Mouse (Mus musculus) thymus, adult 2 months (tissue): Measurements from ENCODE around the gene Insc. TPM values are rescaled to one million over a fixed set of nuclear protein-coding genes. Genes with fewer than 3 reads are reported as not detected.

Source experiments
- DNase-seq: peaks from one replicate; pipeline ENCODE4 v3.0.0; 2021
- H3K27ac ChIP-seq: fragments of 200-500 bp; 2 replicates; pipeline ENCODE4 v1.5.1; 2012; ENCODE audit warnings: low read length, control low read depth; ENCODE audit not compliant: control insufficient read depth, insufficient read depth
- H3K27me3 ChIP-seq: fragments of 200-500 bp; 2 replicates; pipeline ENCODE4 v1.6.1; 2012; ENCODE audit warnings: mild to moderate bottlenecking, low read length, moderate library complexity, mixed read lengths; ENCODE audit not compliant: control insufficient read depth, insufficient read depth
- H3K36me3 ChIP-seq: fragments of 200-500 bp; 2 replicates; pipeline ENCODE4 v1.6.1; 2012; ENCODE audit warnings: mild to moderate bottlenecking, low read length, moderate library complexity; ENCODE audit not compliant: control insufficient read depth, insufficient read depth
- H3K4me1 ChIP-seq: fragments of 200-500 bp; replicated peaks from 2 replicates; pipeline ENCODE4 v1.6.1; 2012; ENCODE audit warnings: low read length; ENCODE audit not compliant: control insufficient read depth, insufficient read depth
- H3K4me3 ChIP-seq: fragments of 200-500 bp; 2 replicates; pipeline ENCODE4 v1.5.1; 2012; ENCODE audit warnings: mild to moderate bottlenecking, low read length, control low read depth, moderate library complexity; ENCODE audit not compliant: control insufficient read depth, insufficient read depth
- CTCF ChIP-seq: fragments of 200-500 bp; IDR thresholded peaks from 2 replicates; pipeline ENCODE4 v1.5.1; 2012; ENCODE audit warnings: mild to moderate bottlenecking, control low read depth, low read length, moderate library complexity, borderline replicate concordance; ENCODE audit not compliant: control insufficient read depth, poor library complexity, insufficient read depth; ENCODE audit errors: extremely low read depth
- POLR2A ChIP-seq: fragments of 200-500 bp; IDR thresholded peaks from 2 replicates; pipeline ENCODE4 v1.6.1; 2012; ENCODE audit warnings: mild to moderate bottlenecking, low read length, control low read depth, moderate library complexity; ENCODE audit not compliant: control insufficient read depth, poor library complexity, insufficient read depth; ENCODE audit errors: extremely low read depth
- WGBS: fragments of 180-500 bp; shearing (Covaris S2); methylation state at CpG from one replicate; pipeline ENCODE4 v1.1.7; 2018; 5-methylcytosine and 5-hydroxymethylcytosine counted together
- polyA plus RNA-seq: library from polyadenylated mRNA; depleted of rRNA; stranded (reverse); fragments of >200 nt; gene quantifications from 2 replicates; pipeline ENCODE4 v1.2.3, GENCODE M21; 2012

Gene Insc
- polyA plus RNA-seq, 1 experiment: 0.55 TPM

DNA sequence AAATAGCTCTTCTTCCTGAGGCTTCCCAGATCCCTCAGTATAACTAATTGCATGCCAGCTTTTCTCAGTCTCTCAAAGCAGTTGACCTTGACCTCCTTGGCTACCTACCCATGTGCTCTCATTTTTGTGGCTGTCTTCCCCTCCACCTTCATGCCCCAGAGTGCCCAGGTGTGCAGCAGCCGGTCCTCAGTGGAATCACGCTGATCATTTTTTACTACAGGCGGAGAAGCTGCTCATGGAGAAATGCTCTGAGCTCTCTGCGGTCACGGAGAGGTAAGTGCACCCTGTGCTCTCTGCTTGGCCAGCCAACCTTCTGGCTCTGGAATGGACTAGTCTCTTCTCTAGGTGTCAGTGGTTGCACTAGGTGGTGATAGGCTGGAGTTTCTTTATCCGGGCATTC lies 48.5 kb downstream of the Insc start:
- H3K36me3 ChIP-seq: no peaks in the 10 kb centered on the region
- no peaks in the 10 kb centered on the region for H3K4me1 ChIP-seq
- 94% methylated on average over 6 of the region's 6 CpGs for WGBS
- DNase-seq: no peak
- H3K4me3 ChIP-seq: no peak overlapping the region
- H3K27ac ChIP-seq: no peak overlapping the region
- H3K27me3 ChIP-seq: no peaks in the 10 kb centered on the region
- TF ChIP-seq CTCF (no peak), POLR2A (no peak)

DNA sequence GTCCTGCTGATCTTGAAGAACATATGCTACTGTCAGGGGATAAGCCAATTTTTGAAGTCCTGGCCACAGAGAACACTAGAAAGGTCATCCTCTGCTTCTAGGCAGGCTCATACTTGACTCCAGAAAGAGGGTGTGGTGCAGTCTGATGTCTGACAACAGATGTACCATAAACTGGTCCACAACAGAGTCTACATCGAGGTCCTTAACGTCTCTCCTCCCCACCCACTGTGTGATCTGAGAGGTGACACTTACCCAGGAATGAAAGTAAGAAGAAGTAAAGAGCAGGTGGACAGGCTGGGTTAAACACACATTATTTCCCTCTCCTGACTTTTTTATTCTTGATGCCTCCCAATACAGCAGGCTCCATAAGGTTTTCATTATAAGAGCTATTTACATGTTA lies 50.9 kb downstream of the Insc start:
- Histone ChIP-seq H3K27me3 (no peaks in the 10 kb centered on the region), H3K36me3 (no peaks in the 10 kb centered on the region), H3K4me1 (no peaks in the 10 kb centered on the region), H3K27ac (no peak overlapping the region), H3K4me3 (no peak overlapping the region)
- 87% methylated on average over 2 of the region's 2 CpGs for WGBS
- no peak for DNase-seq
- no peak for TF ChIP-seq POLR2A
- no peak for TF ChIP-seq CTCF

DNA sequence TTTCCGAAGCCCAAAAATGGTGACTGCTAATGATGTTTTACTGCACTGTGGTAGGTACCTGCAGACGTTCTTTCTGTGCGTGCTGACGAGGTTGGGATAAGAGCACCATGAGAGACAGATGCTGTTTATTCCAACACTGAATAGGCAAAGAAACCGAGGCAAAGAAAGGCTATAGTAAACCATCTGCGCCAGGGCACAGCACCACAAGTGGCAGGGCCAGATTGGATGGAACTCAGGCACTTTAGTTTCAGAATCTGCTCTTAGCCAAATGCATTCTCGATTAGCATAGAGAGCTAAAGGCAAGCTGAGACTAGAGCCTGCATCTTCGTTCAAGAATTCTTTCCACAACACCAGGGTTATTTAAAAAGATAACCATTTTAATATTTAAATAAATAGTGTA lies 59.1 kb downstream of the Insc start:
- no peaks in the 10 kb centered on the region for H3K27me3 ChIP-seq
- WGBS: 90% methylated on average over 8 of the region's 8 CpGs
- H3K4me3 ChIP-seq: no peak overlapping the region
- H3K4me1 ChIP-seq: no peaks in the 10 kb centered on the region
- no peak for TF ChIP-seq CTCF
- TF ChIP-seq POLR2A: no peak
- DNase-seq: no peak
- H3K27ac ChIP-seq: no peak overlapping the region
- H3K36me3 ChIP-seq: no peaks in the 10 kb centered on the region

DNA sequence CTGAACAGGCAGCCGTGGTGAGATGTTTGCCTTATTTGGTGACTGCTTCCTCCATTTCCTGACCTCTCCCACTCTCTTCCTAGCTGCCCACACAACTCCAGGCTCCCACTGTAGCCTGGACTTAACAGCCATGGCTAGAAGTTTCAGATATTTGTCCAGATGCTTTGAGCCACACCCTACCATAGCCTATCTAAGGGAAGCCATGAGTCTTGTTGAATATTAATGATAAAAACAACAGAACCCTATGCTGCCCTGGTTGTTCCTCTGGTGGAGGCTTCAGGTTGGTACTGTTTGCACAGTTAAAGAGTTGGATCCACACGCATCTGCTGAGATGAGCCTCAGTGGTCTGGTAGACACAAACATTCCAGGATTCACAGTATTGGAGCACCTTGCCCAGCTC lies 61.8 kb downstream of the Insc start:
- WGBS: 82% methylated on average over 2 of the region's 2 CpGs
- no peak overlapping the region for H3K27ac ChIP-seq
- H3K4me3 ChIP-seq: no peak overlapping the region
- TF ChIP-seq CTCF (no peak), POLR2A (no peak)
- no peak for DNase-seq
- no peaks in the 10 kb centered on the region for H3K4me1 ChIP-seq
- no peaks in the 10 kb centered on the region for H3K27me3 ChIP-seq
- no peaks in the 10 kb centered on the region for H3K36me3 ChIP-seq

DNA sequence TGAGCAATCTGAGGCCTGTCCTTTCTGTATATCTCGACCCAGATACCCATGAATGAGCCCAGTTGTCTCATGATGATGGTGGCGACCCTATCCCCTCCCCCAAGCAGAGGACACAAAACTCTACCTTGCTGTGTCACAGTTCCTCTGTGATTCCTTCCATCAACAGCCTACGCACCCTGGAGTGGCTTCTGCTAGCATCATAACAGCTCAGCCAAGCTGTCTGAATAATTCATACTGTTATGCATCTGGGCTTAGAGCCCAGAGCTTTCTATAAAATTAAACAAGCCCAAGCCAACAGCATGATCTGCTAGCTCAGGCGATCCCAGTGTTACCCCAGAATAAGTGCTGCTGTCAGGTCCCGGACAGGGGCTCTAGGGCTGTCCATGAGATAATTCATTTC lies 63.8 kb downstream of the Insc start:
- 86% methylated on average over 5 of the region's 5 CpGs for WGBS
- H3K4me1 ChIP-seq: no peaks in the 10 kb centered on the region
- no peak overlapping the region for H3K4me3 ChIP-seq
- TF ChIP-seq POLR2A (no peak), CTCF (no peak)
- no peaks in the 10 kb centered on the region for H3K36me3 ChIP-seq
- no peaks in the 10 kb centered on the region for H3K27me3 ChIP-seq
- H3K27ac ChIP-seq: no peak overlapping the region
- no peak for DNase-seq

DNA sequence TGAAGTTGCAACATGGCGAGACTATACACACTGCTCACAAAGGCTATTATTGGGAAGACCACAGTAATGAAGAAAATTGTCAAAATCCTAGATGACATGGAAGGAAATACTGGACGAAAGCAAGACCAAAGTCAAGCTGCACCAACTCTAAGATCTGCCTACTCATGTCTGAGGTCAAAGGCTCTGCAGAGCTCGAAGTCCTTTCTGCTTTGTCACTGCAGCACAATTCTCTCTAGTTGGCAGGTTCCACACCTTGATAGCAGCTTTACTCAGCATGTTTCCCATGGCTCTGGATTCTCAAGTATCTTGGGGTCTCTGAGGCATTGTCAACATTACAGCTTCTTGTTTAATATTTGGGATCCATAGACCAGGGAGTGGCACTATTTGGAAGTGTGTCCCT lies 64.8 kb downstream of the Insc start:
- TF ChIP-seq POLR2A: no peak
- no peak for TF ChIP-seq CTCF
- no peak overlapping the region for H3K27ac ChIP-seq
- H3K36me3 ChIP-seq: no peaks in the 10 kb centered on the region
- H3K27me3 ChIP-seq: no peaks in the 10 kb centered on the region
- 69% methylated on average over 3 of the region's 3 CpGs for WGBS
- no peaks in the 10 kb centered on the region for H3K4me1 ChIP-seq
- DNase-seq: no peak
- no peak overlapping the region for H3K4me3 ChIP-seq

DNA sequence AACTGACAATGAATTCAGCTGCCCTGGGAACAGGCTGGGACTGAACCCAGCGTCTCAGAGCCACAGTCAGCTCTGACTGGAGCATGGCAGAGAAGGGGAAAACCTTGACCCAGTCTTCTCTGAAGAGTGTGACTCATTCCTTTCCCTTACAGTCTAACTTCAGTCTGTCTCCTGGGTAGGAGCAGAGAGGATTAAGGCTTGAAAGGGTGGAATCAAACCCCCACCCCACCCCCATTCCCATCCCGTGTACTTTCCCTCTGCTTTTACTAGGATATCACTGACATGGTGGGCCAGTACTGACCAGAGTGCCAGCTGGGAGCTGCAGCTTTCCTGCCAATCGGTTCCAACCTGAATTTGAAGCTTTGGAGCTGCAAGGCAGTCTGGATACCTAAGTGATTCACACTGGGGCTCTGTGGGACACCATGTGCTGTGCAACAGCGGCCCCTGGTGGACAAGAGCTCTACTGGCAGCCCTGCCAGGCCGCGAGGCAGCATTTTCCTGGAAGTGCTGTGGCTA lies 73.9 kb downstream of the Insc start:
- H3K27ac ChIP-seq: no peak overlapping the region
- no peaks in the 10 kb centered on the region for H3K4me1 ChIP-seq
- H3K4me3 ChIP-seq: no peak overlapping the region
- 28% methylated on average over 6 of the region's 6 CpGs for WGBS
- H3K27me3 ChIP-seq: no peaks in the 10 kb centered on the region
- TF ChIP-seq POLR2A (no peak), CTCF (peak; percentile 97)
- peak; percentile 78 for DNase-seq
- H3K36me3 ChIP-seq: no peaks in the 10 kb centered on the region
